Mouse (Mus musculus) cortical plate, adult 2 months (tissue): ENCODE data around the gene 4921509C19Rik.

Experiments
- CTCF ChIP-seq: fragments of 200-500 bp; IDR thresholded peaks from 2 replicates; pipeline ENCODE4 v1.5.1; 2011; ENCODE audit warnings: mild to moderate bottlenecking, control low read depth, low read length; ENCODE audit not compliant: insufficient read depth; ENCODE audit errors: extremely low read depth
- POLR2A ChIP-seq: fragments of 200-500 bp; IDR thresholded peaks from 2 replicates; pipeline ENCODE4 v1.6.1; 2011; ENCODE audit warnings: mild to moderate bottlenecking, low read length, control low read depth; ENCODE audit not compliant: insufficient read depth; ENCODE audit errors: extremely low read depth

GRCm38 (mm10) chr2:151524324-151525041, 48.5 kb upstream of the 4921509C19Rik start:
- TF ChIP-seq POLR2A (no peak), CTCF (no peak)
